Mouse (Mus musculus) lung, adult 2 months (tissue): ENCODE measurements around the gene Myct1. TPM values are rescaled to one million over a fixed set of nuclear protein-coding genes. Genes with fewer than 3 reads are reported as not detected.
A peak's percentile ranks its signal among the peaks of the same experiment; 100 is the strongest.

ENCODE experiments used
- DNase-seq: peaks from one replicate; pipeline ENCODE4 v3.0.0; 2022
- H3K4me1 ChIP-seq: fragments of 200-500 bp; 2 replicates; pipeline ENCODE4 v1.6.1; 2011; ENCODE audit warnings: low read length; ENCODE audit not compliant: control insufficient read depth, insufficient read depth
- H3K4me3 ChIP-seq: fragments of 200-500 bp; replicated peaks from 2 replicates; pipeline ENCODE3; 2011; ENCODE audit warnings: low read depth, mild to moderate bottlenecking, control low read depth, low read length; ENCODE audit errors: extremely low read depth
- CTCF ChIP-seq: fragments of 200-500 bp; IDR thresholded peaks from 2 replicates; pipeline ENCODE4 v1.5.1; 2011; ENCODE audit warnings: mild to moderate bottlenecking, low read length, control low read depth; ENCODE audit not compliant: insufficient read depth
- POLR2A ChIP-seq: fragments of 200-500 bp; IDR thresholded peaks from 2 replicates; pipeline ENCODE4 v1.6.1; 2011; ENCODE audit warnings: low read depth, mild to moderate bottlenecking, control low read depth, low read length, borderline replicate concordance; ENCODE audit errors: extremely low read depth
- WGBS: fragments of 180-500 bp; shearing (Covaris S2); methylation state at CpG from one replicate; pipeline ENCODE4 v1.1.7; 2018; 5-methylcytosine and 5-hydroxymethylcytosine counted together
- polyA plus RNA-seq: library from polyadenylated mRNA; depleted of rRNA; stranded (reverse); fragments of >200 nt; gene quantifications from 2 replicates; pipeline ENCODE4 v1.2.3, GENCODE M21; 2012; rRNA removed

The Myct1 gene
- polyA plus RNA-seq = 24.7 and 31.2 TPM in 2 replicates

- WGBS = 2% methylated on average over 5 of the region's 5 CpGs
- H3K4me1 ChIP-seq = peaks cover 16% of the 10 kb centered on the region
- TF ChIP-seq POLR2A (no peak), CTCF (no peak)
- DNase-seq = no peak
- H3K4me3 ChIP-seq = peak within 1 kb of the TSS; percentile 58
Measured at GRCm38 (mm10) chr10:5593464-5593863, at the start of gene Myct1. Gene Myct1 (plus strand): TSS chr10:5593775.

GRCm38 (mm10) chr10:5546428-5546827 lies 47.1 kb upstream of the Myct1 start:
- no peak for DNase-seq
- no peak overlapping the region for H3K4me3 ChIP-seq
- H3K4me1 ChIP-seq = peaks cover 2% of the 10 kb centered on the region; the same call in 1 of the 2 replicates
- 90% methylated on average over 5 of the region's 5 CpGs for WGBS
- TF ChIP-seq POLR2A (no peak), CTCF (no peak)

- DNase-seq = no peak
- Histone ChIP-seq H3K4me3 (no peak overlapping the region), H3K4me1 (peaks cover 2% of the 10 kb centered on the region; the same call in 1 of the 2 replicates)
- no peak for TF ChIP-seq CTCF
- no peak for TF ChIP-seq POLR2A
- WGBS = 84% methylated on average over 9 of the region's 9 CpGs
Measured at GRCm38 (mm10) chr10:5547769-5548168, 45.8 kb upstream of the Myct1 start.

DNA sequence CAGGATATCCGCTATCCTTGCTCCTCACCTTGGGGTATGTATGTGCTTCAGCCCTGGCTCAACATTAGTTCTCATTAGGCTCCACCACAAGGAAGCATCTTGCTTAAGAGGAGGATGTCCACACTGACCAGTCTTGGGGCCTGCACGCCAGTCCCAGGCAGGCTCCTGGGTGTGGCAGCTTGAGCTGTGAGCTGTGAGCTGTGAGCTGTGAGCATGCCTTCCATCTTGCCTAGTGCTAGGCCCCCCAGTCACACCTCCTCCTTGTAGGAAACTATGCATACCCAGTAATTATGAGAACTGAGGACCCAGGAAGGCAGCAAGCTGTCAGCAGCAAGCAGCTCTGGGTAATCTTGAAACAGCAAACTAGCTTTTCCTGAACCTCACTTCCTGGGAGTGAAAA lies 44.9 kb upstream of the Myct1 start:
- Histone ChIP-seq H3K4me3 (no peak overlapping the region), H3K4me1 (peaks cover 2% of the 10 kb centered on the region; the same call in 1 of the 2 replicates)
- 64% methylated on average over 2 of the region's 2 CpGs for WGBS
- no peak for DNase-seq
- TF ChIP-seq POLR2A = no peak
- TF ChIP-seq CTCF = no peak

GRCm38 (mm10) chr10:5549871-5550167 lies 43.8 kb upstream of the Myct1 start:
- no peak for TF ChIP-seq CTCF
- 0 out of 2 replicates have a peak, but pooled peaks have one; percentile 62 for TF ChIP-seq POLR2A
- H3K4me3 ChIP-seq = peak overlapping the region; percentile 72
- DNase-seq = peak; percentile 12
- WGBS = 13% methylated on average over 6 of the region's 6 CpGs
- peaks cover 2% of the 10 kb centered on the region; the same call in 1 of the 2 replicates for H3K4me1 ChIP-seq

- peak; percentile 31 for DNase-seq
- H3K4me3 ChIP-seq = peak overlapping the region; percentile 72
- TF ChIP-seq POLR2A (peak; percentile 61; the same call in 1 of the 2 replicates), CTCF (no peak)
- H3K4me1 ChIP-seq = peaks cover 2% of the 10 kb centered on the region; the same call in 1 of the 2 replicates
- WGBS = 2% methylated on average over 44 of the region's 44 CpGs
Measured at GRCm38 (mm10) chr10:5550168-5551021, 43.2 kb upstream of the Myct1 start.

DNA sequence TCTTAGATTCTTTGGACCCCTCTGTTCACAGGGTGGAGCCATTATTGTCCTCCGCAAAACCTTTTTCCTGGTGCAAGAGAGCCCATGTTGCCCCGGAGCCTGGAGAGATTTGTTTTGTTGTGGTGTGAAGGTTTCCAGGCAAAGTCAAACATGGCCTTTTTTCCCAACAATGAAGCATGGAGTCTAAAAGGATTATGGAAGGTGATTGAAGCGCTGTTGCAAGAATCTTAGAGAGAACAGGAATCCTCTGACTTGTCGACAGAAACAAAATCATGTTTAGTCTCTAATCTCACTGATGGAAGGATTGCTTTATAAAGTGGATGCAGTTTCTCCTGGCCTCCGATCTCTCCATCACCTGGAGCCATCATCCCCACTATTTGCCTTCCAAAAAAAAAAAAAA lies 42.2 kb upstream of the Myct1 start, which contains the start of gene Syne1:
Syne1 (minus strand) TSS at position 101 of the 400 bp plus-strand sequence.
- WGBS = 74% methylated on average over 5 of the region's 5 CpGs
- H3K4me3 ChIP-seq = peak within 1 kb of the TSS; percentile 72
- TF ChIP-seq POLR2A = no peak
- no peak for TF ChIP-seq CTCF

GRCm38 (mm10) chr10:5554941-5555340 lies 38.6 kb upstream of the Myct1 start:
- H3K4me1 ChIP-seq = no peaks in the 10 kb centered on the region
- no peak overlapping the region for H3K4me3 ChIP-seq
- DNase-seq = no peak
- WGBS = 27% methylated on average over 5 of the region's 5 CpGs
- TF ChIP-seq CTCF = peak; percentile 75
- TF ChIP-seq POLR2A = no peak

More for the DNA sequence above, 42.2 kb upstream of the Myct1 start, which contains the start of gene Syne1:
- H3K4me1 ChIP-seq = peaks cover 2% of the 10 kb centered on the region; the same call in 1 of the 2 replicates
- no peak for DNase-seq

- H3K4me3 ChIP-seq = no peak overlapping the region
Measured at GRCm38 (mm10) chr10:5558808-5559207, 34.8 kb upstream of the Myct1 start.

More at GRCm38 (mm10) chr10:5558808-5559207, 34.8 kb upstream of the Myct1 start:
- no peak for DNase-seq
- no peaks in the 10 kb centered on the region for H3K4me1 ChIP-seq
- TF ChIP-seq POLR2A (no peak), CTCF (no peak)
